Mouse (Mus musculus): Measurements from ENCODE around the gene Usp45.

GRCm38 (mm10) chr4:21814029-21814428, 47.1 kb downstream of the Usp45 start:
- TF ChIP-seq CTCF (IDR thresholded peaks at IDR 0.05; ENCODE audit: extremely low read depth, insufficient read length, insufficient replicate concordance, low read depth, low read length) (peak; percentile 65; the same call in 1 of the 2 replicates), POLR2A (IDR thresholded peaks at IDR 0.05; ENCODE audit: low read depth, low read length) (no peak)
